Mouse (Mus musculus): ENCODE results near the gene Iscu. TPM values are rescaled to one million over a fixed set of nuclear protein-coding genes. Genes with fewer than 3 reads are reported as not detected.
A peak's percentile ranks its signal among the peaks of the same experiment; 100 is the strongest.
"Not testable (repeated sequence)": the region's sequence is repeated elsewhere in the genome, so short reads cannot be mapped to it uniquely, and the experiment has no call there.

The Iscu gene
- polyA plus RNA-seq, 1 experiment from 2014 or later, result 111 TPM

DNA sequence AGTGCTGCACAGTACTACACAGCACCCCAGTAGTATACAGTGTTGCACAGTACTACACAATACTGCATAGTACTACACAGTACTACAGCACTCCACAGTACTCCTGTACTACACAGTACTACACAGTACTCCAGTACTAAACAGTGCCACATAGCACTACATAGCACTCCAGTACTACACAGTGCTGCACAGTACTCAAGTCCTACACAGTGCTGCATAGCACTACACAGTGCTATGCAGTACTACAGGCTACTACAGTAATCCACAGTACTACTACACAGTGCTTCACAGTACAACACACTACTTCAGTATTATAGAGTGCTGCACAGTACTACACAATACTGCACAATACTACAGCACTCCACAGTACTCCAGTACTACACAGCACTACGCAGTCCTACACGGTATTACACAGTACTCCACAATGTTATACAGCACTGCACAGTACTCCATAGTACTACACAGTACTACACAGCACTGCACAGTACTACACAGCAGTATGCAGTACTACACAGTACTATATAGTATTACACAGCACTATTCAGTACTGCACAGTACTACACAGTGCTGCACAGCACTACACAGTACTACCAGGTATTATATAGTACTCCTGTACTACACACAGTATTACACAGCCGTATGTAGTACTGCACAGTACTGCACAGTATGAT is 7.7 kb downstream of the Iscu start:
- Histone ChIP-seq H3K36me3 (peaks cover 17% of the 10 kb centered on the region), H3K27me3 (replicated peaks) (peaks cover 5% of the 10 kb centered on the region; the same call in 1 of the 2 replicates), H3K9me3 (no peaks in the 10 kb centered on the region), H3K9ac (no peak overlapping the region), H3K4me3 (replicated peaks) (no peak overlapping the region), H3K4me1 (peaks cover 18% of the 10 kb centered on the region; the same call in 1 of the 2 replicates), H3K27ac (no peak overlapping the region), H3K4me2 (no peak overlapping the region)
- no peak for ATAC-seq (ENCODE audit: insufficient read depth, low FRiP score, low read depth)
- 92% methylated on average over 3 of the region's 3 CpGs for WGBS

DNA sequence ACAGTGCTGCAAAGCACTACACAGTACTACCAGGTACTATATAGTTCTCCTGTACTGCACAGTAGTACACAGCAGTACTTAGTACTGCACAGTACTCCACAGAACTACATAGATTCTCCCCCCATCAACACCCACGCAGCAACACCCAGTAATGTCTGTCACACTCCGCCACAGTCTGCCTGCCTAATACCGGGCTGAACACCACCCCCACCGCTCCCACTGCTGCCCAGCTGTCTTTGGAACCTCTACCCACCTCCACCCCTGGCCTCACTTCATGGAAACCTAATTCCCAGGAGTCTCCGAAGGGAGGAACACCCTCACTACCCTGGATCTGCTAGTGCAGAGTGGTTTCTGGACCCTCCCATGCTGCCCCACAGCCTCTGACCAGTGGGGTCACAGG is 8.2 kb downstream of the Iscu start:
- no peak overlapping the region for H3K9ac ChIP-seq
- H3K27me3 ChIP-seq (replicated peaks), result peaks cover 5% of the 10 kb centered on the region; the same call in 1 of the 2 replicates
- peaks cover 18% of the 10 kb centered on the region; the same call in 1 of the 2 replicates for H3K4me1 ChIP-seq
- no peak overlapping the region for H3K27ac ChIP-seq
- H3K4me3 ChIP-seq (replicated peaks), result no peak overlapping the region
- H3K9me3 ChIP-seq, result no peaks in the 10 kb centered on the region
- H3K4me2 ChIP-seq, result no peak overlapping the region
- WGBS, result 82% methylated on average over 5 of the region's 5 CpGs
- no peak for ATAC-seq (ENCODE audit: insufficient read depth, low FRiP score, low read depth)
- peaks cover 14% of the 10 kb centered on the region for H3K36me3 ChIP-seq

DNA sequence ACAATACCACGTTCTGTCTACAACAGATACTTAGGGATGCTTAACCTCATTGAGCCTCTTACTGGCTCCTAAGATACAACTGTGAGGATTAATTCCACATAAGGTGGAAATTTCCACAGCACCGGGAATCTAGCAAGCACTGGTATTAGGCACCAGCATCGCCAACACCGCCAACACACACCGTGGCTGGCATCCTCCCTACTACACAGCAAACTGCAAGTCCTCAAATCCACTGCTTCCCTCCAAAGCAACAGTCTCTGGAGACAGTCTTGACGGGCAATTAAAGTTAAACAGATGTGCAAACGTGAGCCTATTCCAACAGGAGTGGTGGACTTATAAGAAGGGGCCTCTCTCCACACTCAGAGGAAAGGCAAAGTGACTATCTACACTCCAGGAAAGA is 8.7 kb downstream of the Iscu start:
- H3K4me3 ChIP-seq (replicated peaks), result no peak overlapping the region
- 70% methylated on average over 7 of the region's 7 CpGs for WGBS
- H3K27me3 ChIP-seq (replicated peaks), result peaks cover 5% of the 10 kb centered on the region; the same call in 1 of the 2 replicates
- H3K36me3 ChIP-seq, result peaks cover 9% of the 10 kb centered on the region
- H3K4me1 ChIP-seq, result peaks cover 18% of the 10 kb centered on the region; the same call in 1 of the 2 replicates
- ATAC-seq (ENCODE audit: insufficient read depth, low FRiP score, low read depth), result no peak
- no peaks in the 10 kb centered on the region for H3K9me3 ChIP-seq
- H3K27ac ChIP-seq, result no peak overlapping the region
- H3K4me2 ChIP-seq, result no peak overlapping the region
- H3K9ac ChIP-seq, result no peak overlapping the region

DNA sequence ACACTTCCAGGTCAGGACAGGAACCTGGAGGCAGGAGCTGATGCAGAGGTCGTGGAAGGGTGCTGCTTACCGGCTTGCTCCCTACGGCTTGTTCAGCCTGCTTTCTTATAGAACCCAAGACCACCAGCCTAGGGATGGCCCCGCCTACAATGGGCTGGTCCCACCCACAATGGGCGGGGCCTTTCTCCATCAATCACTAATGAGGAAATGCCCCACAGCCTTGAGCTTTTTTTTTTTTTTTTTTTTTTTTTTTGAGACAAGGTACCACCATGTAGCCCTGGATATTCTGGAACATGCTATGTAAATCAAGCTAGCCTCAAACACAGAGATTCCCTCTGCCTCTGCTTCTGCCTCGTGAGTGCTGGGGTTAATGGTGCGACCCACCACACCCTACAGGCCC is 9.3 kb downstream of the Iscu start:
- WGBS, result 76% methylated on average over 7 of the region's 7 CpGs

DNA sequence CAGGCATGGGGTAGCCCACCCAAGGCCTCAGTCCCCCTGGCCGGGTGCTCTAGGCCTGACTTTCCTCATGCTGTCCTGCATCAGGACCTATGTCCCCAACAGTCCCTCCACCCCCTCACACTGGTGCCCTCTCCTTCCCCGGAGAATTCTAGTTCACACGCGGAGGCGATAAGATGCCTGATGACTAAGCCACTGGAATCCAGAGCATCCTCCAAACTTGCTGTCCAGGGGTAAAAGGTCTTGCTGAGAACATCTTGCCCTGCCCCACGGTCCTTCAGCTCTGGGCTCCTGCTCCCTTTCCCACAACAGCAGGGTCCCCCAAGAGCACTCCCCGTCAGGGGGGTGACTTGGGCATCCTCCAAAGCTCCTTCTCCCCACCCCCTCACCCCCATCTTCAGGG is 10.1 kb downstream of the Iscu start:
- ATAC-seq (ENCODE audit: insufficient read depth, low FRiP score, low read depth), result no peak
- Histone ChIP-seq H3K36me3 (peaks cover under 1% of the 10 kb centered on the region; the same call in 1 of the 2 replicates), H3K4me1 (peaks cover 18% of the 10 kb centered on the region; the same call in 1 of the 2 replicates), H3K9ac (no peak overlapping the region), H3K9me3 (no peaks in the 10 kb centered on the region), H3K27ac (peak overlapping the region; percentile 91), H3K4me2 (no peak overlapping the region), H3K4me3 (replicated peaks) (no peak overlapping the region), H3K27me3 (replicated peaks) (peaks cover 5% of the 10 kb centered on the region; the same call in 1 of the 2 replicates)
- WGBS, result 82% methylated on average over 7 of the region's 7 CpGs

More for the DNA sequence above, 9.3 kb downstream of the Iscu start:
- H3K27ac ChIP-seq, result no peak overlapping the region
- ATAC-seq (ENCODE audit: insufficient read depth, low FRiP score, low read depth), result no peak
- H3K4me3 ChIP-seq (replicated peaks), result no peak overlapping the region
- no peaks in the 10 kb centered on the region for H3K9me3 ChIP-seq
- no peak overlapping the region for H3K4me2 ChIP-seq
- peaks cover 5% of the 10 kb centered on the region; the same call in 1 of the 2 replicates for H3K27me3 ChIP-seq (replicated peaks)
- H3K9ac ChIP-seq, result no peak overlapping the region
- peaks cover 18% of the 10 kb centered on the region; the same call in 1 of the 2 replicates for H3K4me1 ChIP-seq
- peaks cover 7% of the 10 kb centered on the region; the same call in 1 of the 2 replicates for H3K36me3 ChIP-seq

DNA sequence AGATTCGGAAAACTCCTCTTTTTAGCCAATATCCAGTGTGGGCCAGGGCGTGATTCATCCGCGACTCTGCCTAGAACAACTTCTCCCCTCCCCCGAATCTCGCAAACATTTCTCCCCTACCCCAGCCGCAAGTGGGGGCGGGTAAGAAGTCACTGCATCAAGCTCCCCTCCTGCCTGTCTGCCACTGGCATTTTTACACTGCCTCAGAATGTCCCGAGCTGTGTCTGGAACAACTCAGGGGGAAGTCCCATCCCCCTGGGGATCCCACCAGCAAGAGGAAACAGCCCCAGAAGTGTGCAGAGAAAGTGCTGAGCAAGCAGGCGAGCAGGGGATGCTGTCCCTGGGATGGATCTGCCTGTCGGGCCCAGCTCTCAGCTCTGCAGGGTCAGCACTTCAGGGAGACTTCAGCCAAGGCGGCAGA is 11.0 kb downstream of the Iscu start:
- no peak overlapping the region for H3K9ac ChIP-seq
- peak overlapping the region; percentile 91 for H3K27ac ChIP-seq
- no peak overlapping the region for H3K4me3 ChIP-seq (replicated peaks)
- peak; percentile 64 for ATAC-seq (ENCODE audit: insufficient read depth, low FRiP score, low read depth)
- H3K36me3 ChIP-seq, result no peaks in the 10 kb centered on the region
- peaks cover 5% of the 10 kb centered on the region; the same call in 1 of the 2 replicates for H3K27me3 ChIP-seq (replicated peaks)
- no peaks in the 10 kb centered on the region for H3K9me3 ChIP-seq
- 0 out of 2 replicates have a peak overlapping the region, but pooled peaks have one; percentile 1 for H3K4me2 ChIP-seq
- H3K4me1 ChIP-seq, result peaks cover 21% of the 10 kb centered on the region; the same call in 1 of the 2 replicates
- WGBS, result 6% methylated on average over 12 of the region's 12 CpGs

DNA sequence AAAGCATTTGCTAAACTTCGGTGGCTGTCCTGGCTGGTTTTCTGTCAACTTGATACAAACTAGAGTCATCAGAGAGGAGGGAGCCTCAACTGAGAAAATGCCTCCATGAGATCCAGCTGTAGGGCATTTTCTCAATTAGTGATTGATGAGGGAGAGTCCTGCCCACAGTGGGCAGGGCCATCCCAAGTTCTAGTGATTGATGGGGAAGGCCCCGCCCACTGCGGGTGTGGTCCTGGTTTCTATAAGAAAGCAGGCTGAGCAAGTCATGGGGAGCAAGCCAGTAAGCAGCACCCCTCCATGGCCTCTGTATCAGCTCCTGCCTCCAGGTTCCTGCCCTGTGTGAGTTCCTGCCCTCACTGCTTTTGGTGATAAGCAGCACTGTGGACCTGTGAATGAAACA is 11.6 kb downstream of the Iscu start:
- Histone ChIP-seq H3K4me1 (peaks cover 26% of the 10 kb centered on the region), H3K27ac (peak overlapping the region; percentile 91), H3K4me2 (0 out of 2 replicates have a peak overlapping the region, but pooled peaks have one; percentile 1)
- 30% methylated on average over 3 of the region's 3 CpGs for WGBS
- not testable (repeated sequence) for H3K36me3 ChIP-seq; H3K9ac ChIP-seq; H3K27me3 ChIP-seq (replicated peaks); H3K9me3 ChIP-seq; H3K4me3 ChIP-seq (replicated peaks); ATAC-seq (ENCODE audit: insufficient read depth, low FRiP score, low read depth)

DNA sequence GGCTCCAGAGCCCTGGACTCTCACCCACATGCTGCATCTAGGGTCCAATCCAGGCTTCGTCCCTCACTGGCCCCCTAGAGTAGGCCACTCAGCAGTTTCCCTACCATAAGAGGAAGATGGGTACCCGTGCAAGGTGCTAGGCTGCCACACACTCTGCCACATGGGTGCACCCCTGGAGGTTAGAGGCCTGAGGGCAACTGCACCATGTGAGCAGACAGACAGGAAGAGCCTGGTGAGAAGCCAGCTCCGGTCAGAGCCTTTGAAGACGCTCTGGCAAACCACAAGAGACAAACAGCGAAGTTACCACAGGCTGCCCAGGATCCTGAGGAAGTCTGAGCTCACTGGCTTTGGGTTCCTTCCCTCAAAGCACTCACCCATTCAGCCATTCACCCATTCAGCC is 14.4 kb downstream of the Iscu start:
- Histone ChIP-seq H3K36me3 (no peaks in the 10 kb centered on the region), H3K9me3 (no peaks in the 10 kb centered on the region), H3K4me2 (no peak overlapping the region), H3K9ac (no peak overlapping the region), H3K4me1 (peaks cover 38% of the 10 kb centered on the region), H3K27ac (no peak overlapping the region), H3K27me3 (replicated peaks) (peaks cover 5% of the 10 kb centered on the region; the same call in 1 of the 2 replicates), H3K4me3 (replicated peaks) (no peak overlapping the region)
- WGBS, result 79% methylated on average over 5 of the region's 5 CpGs
- no peak for ATAC-seq (ENCODE audit: insufficient read depth, low FRiP score, low read depth)

DNA sequence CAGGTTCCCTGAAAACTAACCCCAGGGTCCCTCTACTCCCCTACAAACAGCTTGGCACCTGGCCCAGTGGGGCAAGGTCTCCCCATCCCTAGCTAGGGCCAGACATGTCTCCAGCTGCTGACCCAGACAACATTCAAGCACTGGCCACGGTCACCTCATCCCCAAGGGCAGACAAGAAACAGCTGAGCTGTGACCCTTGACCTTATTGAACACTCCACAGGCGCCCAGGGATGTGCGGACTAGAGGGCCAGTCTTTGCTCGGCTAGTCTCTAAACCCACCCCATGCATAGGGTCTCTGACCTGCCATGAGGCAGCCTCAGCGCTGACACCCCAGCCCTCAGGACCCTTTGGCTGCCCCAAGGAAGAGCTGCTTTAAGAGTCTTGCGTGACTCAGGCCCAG is 16.1 kb downstream of the Iscu start:
- 0 out of 2 replicates have a peak, but pooled peaks have one; percentile 19 for ATAC-seq (ENCODE audit: insufficient read depth, low FRiP score, low read depth)
- Histone ChIP-seq H3K4me2 (no peak overlapping the region), H3K9ac (no peak overlapping the region), H3K27me3 (replicated peaks) (no peaks in the 10 kb centered on the region), H3K36me3 (no peaks in the 10 kb centered on the region), H3K4me3 (replicated peaks) (no peak overlapping the region), H3K27ac (peak overlapping the region; percentile 59), H3K9me3 (no peaks in the 10 kb centered on the region), H3K4me1 (peaks cover 26% of the 10 kb centered on the region)
- WGBS, result 34% methylated on average over 6 of the region's 6 CpGs

DNA sequence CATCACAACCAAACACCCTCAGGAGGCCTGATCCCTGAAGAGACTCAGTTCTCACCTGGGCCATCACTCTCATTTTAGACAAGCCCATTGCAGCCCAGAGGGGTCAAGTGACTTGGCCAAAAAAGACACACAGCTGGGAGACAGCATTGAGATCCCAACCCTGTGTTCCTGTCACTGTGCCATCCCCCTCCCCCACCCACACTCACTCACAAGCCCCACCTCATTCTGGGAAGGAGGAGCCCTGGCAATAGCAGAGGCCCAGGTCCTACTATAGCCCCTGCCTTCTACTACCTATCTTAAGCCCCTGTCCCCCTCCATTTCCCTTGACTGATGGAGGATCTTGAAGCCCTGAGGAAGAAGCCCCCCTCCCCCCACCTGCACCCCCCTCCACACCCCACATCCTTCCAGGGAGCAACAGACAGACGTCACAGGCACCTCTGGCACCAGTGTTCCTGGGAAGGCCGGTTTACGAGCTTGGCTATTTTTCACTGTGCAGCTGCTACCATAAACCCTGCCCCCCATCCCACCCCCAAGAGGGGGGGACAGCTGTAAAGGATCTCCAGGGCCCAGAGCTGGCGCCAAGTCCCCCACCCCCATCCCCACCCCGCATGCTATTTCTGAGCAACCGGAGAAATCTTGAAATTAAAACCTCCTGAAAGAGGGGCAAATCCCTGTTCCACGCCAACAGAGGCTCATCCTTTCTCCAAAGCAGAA is 16.7 kb downstream of the Iscu start:
- 40% methylated on average over 7 of the region's 7 CpGs for WGBS
- no peak overlapping the region for H3K4me3 ChIP-seq (replicated peaks)
- ATAC-seq (ENCODE audit: insufficient read depth, low FRiP score, low read depth), result peak; percentile 45
- H3K9ac ChIP-seq, result no peak overlapping the region
- H3K27ac ChIP-seq, result peak overlapping the region; percentile 77
- no peaks in the 10 kb centered on the region for H3K27me3 ChIP-seq (replicated peaks)
- no peaks in the 10 kb centered on the region for H3K9me3 ChIP-seq
- H3K4me2 ChIP-seq, result peak overlapping the region; percentile 10; the same call in 1 of the 2 replicates
- H3K4me1 ChIP-seq, result peaks cover 25% of the 10 kb centered on the region
- H3K36me3 ChIP-seq, result no peaks in the 10 kb centered on the region

DNA sequence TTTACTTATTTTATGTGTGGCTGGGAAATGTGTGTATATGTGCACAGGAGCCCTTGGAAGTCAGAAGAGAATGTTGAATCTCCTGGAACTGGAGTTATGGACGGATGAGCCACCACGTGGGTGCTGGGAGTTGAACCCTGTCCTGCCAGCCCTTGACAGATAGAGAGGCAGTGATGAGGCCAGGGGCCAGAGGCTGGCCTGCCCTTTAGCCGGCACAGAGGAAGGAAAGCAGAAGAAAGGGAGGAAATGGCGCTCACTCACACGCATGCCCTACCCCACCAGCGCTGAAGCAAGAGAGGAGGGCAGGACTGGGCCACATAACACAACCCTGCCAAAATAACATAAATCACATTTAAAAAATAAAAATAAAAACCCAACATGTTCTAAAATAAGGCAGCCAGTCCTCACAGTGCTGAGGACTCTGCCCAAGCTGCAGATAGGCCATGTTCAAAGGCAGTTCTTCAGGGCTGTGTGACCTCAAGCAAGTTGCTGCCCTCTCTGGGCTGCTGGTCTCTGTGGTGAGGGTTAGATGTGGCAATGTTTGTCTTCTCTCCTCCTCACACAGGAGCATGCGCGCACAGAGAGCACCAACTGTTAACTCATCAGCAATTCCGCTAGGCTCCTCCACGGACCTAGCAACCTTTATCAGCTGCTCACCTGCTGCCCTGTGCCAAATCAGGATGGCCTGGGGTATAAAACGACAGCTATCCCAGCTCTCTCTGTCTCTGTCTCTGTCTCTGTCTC is 18.1 kb downstream of the Iscu start:
- H3K36me3 ChIP-seq, result 0 out of 2 replicates have a peak, but pooled peaks cover 4% of the 10 kb centered on the region
- no peak overlapping the region for H3K4me3 ChIP-seq (replicated peaks)
- ATAC-seq (ENCODE audit: insufficient read depth, low FRiP score, low read depth), result no peak
- no peaks in the 10 kb centered on the region for H3K27me3 ChIP-seq (replicated peaks)
- H3K27ac ChIP-seq, result peak overlapping the region; percentile 59; the same call in 1 of the 2 replicates
- peaks cover 25% of the 10 kb centered on the region for H3K4me1 ChIP-seq
- no peak overlapping the region for H3K9ac ChIP-seq
- WGBS, result 54% methylated on average over 11 of the region's 11 CpGs
- H3K4me2 ChIP-seq, result no peak overlapping the region
- H3K9me3 ChIP-seq, result no peaks in the 10 kb centered on the region

All from stomach, embryonic 15.5 days (tissue).